In the genomic region with DNA sequence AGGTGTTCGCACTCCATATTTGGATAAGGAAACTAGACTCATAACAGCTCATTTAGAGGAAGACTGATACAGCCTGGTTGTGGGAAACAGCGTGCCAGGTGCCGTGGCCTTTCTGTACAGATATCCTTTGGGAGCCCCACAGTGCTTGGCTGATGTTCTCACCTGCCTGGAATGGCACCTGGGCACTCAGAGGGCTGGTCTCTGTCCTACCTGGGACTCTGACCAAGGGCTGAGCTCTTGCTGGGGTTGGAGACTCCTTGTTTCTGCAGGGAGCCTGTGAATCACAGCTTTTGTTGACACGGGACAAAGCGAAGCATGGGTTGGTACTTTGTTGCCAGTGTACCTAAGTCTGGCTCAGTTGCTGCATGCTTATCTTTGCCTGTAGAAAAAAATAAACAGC, we compare ENCODE assay signal across 41 mouse cellular contexts. TPM values are rescaled to one million over a fixed set of nuclear protein-coding genes. Genes with fewer than 3 reads are reported as not detected.
"Had no signal": no experiment of that assay in that cellular context is flagged by ENCODE, and none has a peak within 500 bp of the region (broad histone marks: within the 10 kb centered on the region; RNA-seq: fewer than 3 reads in every experiment).

No protein-coding gene starts in this region.

- DNase-seq: gastrocnemius, adult 2 months; gastrocnemius, postnatal 10 days; gastrocnemius, postnatal 25 days; heart, postnatal 14 days; heart, postnatal 4 days; kidney, adult 18-20 months; kidney, adult 8-10 months; kidney, postnatal 14 days; kidney, postnatal 36 days; layer of hippocampus, adult 9-11 months; layer of hippocampus, postnatal 36 days; left cerebral cortex, postnatal 4 days had no signal

RNA-seq across cellular contexts. Expression of gene Krt75, which starts 1.8 kb away (rescaled TPM):
- total RNA-seq: gastrocnemius, adult 2 months; gastrocnemius, postnatal 10 days; gastrocnemius, postnatal 25 days; granulocyte monocyte progenitor cell, adult 5-6 weeks; heart, adult 2 months; heart, postnatal 14 days; heart, postnatal 4 days; layer of hippocampus, adult 18-20 months; layer of hippocampus, adult 8-10 months; layer of hippocampus, postnatal 36 days; left cerebral cortex, adult 18-20 months; left cerebral cortex, adult 8-10 months; left cerebral cortex, postnatal 10 days; left cerebral cortex, postnatal 25 days; left cerebral cortex, postnatal 4 days; liver, adult 2 months had no signal
- polyA plus RNA-seq: frontal cortex, adult 2 months; heart, adult 2 months; heart, embryonic 13.5 days; heart, postnatal 0 days; intestine, embryonic 15.5 days; intestine, postnatal 0 days; large intestine, adult 2 months; limb, embryonic 11.5 days; liver, adult 2 months; liver, embryonic 12.5 days had no signal

RNA-seq across cellular contexts. Expression of gene Krt90, which starts 12.8 kb away (rescaled TPM):
- total RNA-seq: gastrocnemius, adult 2 months; gastrocnemius, postnatal 10 days; gastrocnemius, postnatal 25 days; gastrocnemius, postnatal 4 days; granulocyte monocyte progenitor cell, adult 5-6 weeks; heart, adult 2 months; layer of hippocampus, adult 18-20 months; layer of hippocampus, postnatal 36 days; left cerebral cortex, adult 18-20 months; left cerebral cortex, adult 8-10 months; left cerebral cortex, postnatal 10 days; left cerebral cortex, postnatal 25 days; left cerebral cortex, postnatal 4 days; liver, adult 2 months had no signal
- polyA plus RNA-seq: heart, adult 2 months; heart, embryonic 13.5 days; heart, embryonic 15.5 days; inflammation-experienced regulatory T-cells, adult 6 months; limb, embryonic 11.5 days; limb, embryonic 13.5 days; liver, adult 2 months; liver, embryonic 12.5 days had no signal

RNA-seq across cellular contexts. Expression of gene Krt82, which starts 25.0 kb away (rescaled TPM):
- total RNA-seq: gastrocnemius, adult 2 months; gastrocnemius, postnatal 10 days; gastrocnemius, postnatal 25 days; gastrocnemius, postnatal 4 days; granulocyte monocyte progenitor cell, adult 5-6 weeks; heart, adult 2 months; heart, postnatal 14 days; heart, postnatal 4 days; layer of hippocampus, adult 18-20 months; layer of hippocampus, adult 8-10 months; layer of hippocampus, postnatal 14 days; layer of hippocampus, postnatal 36 days; left cerebral cortex, adult 18-20 months; left cerebral cortex, adult 8-10 months; left cerebral cortex, postnatal 10 days; left cerebral cortex, postnatal 25 days; left cerebral cortex, postnatal 4 days; liver, adult 2 months had no signal
- polyA plus RNA-seq: frontal cortex, adult 2 months; heart, adult 2 months; heart, embryonic 13.5 days; heart, embryonic 15.5 days; heart, postnatal 0 days; hindbrain, embryonic 10.5 days; hindbrain, embryonic 12.5 days; hindbrain, embryonic 14.5 days; hindbrain, embryonic 16.5 days; inflammation-experienced regulatory T-cells, adult 6 months; intestine, embryonic 15.5 days; intestine, postnatal 0 days; kidney, embryonic 14.5 days; kidney, embryonic 16.5 days; large intestine, adult 2 months; limb, embryonic 11.5 days; limb, embryonic 13.5 days; limb, embryonic 15.5 days; liver, adult 2 months; liver, embryonic 12.5 days had no signal

RNA-seq across cellular contexts. Expression of gene Krt84, which starts 42.9 kb away (rescaled TPM):
- total RNA-seq: gastrocnemius, adult 2 months; gastrocnemius, postnatal 10 days; gastrocnemius, postnatal 25 days; gastrocnemius, postnatal 4 days; granulocyte monocyte progenitor cell, adult 5-6 weeks; heart, adult 2 months; heart, postnatal 4 days; layer of hippocampus, adult 18-20 months; layer of hippocampus, adult 8-10 months; layer of hippocampus, postnatal 14 days; layer of hippocampus, postnatal 36 days; left cerebral cortex, adult 18-20 months; left cerebral cortex, adult 8-10 months; left cerebral cortex, postnatal 10 days; left cerebral cortex, postnatal 25 days; left cerebral cortex, postnatal 4 days; liver, adult 2 months had no signal
- polyA plus RNA-seq: frontal cortex, adult 2 months; heart, adult 2 months; heart, embryonic 13.5 days; heart, embryonic 15.5 days; heart, postnatal 0 days; hindbrain, embryonic 10.5 days; hindbrain, embryonic 12.5 days; hindbrain, embryonic 14.5 days; hindbrain, embryonic 16.5 days; inflammation-experienced regulatory T-cells, adult 6 months; kidney, embryonic 14.5 days; kidney, embryonic 16.5 days; limb, embryonic 11.5 days; liver, adult 2 months; liver, embryonic 12.5 days had no signal

RNA-seq across cellular contexts. Expression of gene Gm5414, which starts 52.5 kb away (rescaled TPM):
- total RNA-seq: gastrocnemius, adult 2 months; gastrocnemius, postnatal 10 days; gastrocnemius, postnatal 25 days; gastrocnemius, postnatal 4 days; granulocyte monocyte progenitor cell, adult 5-6 weeks; heart, adult 2 months; heart, postnatal 14 days; heart, postnatal 4 days; layer of hippocampus, adult 18-20 months; layer of hippocampus, adult 8-10 months; layer of hippocampus, postnatal 14 days; layer of hippocampus, postnatal 36 days; left cerebral cortex, adult 18-20 months; left cerebral cortex, adult 8-10 months; left cerebral cortex, postnatal 10 days; left cerebral cortex, postnatal 25 days; left cerebral cortex, postnatal 4 days; liver, adult 2 months had no signal
- polyA plus RNA-seq: frontal cortex, adult 2 months; heart, adult 2 months; heart, embryonic 13.5 days; heart, embryonic 15.5 days; heart, postnatal 0 days; hindbrain, embryonic 10.5 days; hindbrain, embryonic 12.5 days; hindbrain, embryonic 14.5 days; hindbrain, embryonic 16.5 days; inflammation-experienced regulatory T-cells, adult 6 months; intestine, embryonic 15.5 days; kidney, embryonic 14.5 days; kidney, embryonic 16.5 days; large intestine, adult 2 months; limb, embryonic 11.5 days; limb, embryonic 13.5 days; limb, embryonic 15.5 days; liver, adult 2 months; liver, embryonic 12.5 days had no signal
